Mouse (Mus musculus) adrenal gland, postnatal 25 days (tissue): ENCODE results near the gene Macf1. TPM values are rescaled to one million over a fixed set of nuclear protein-coding genes. Genes with fewer than 3 reads are reported as not detected.
A peak's percentile ranks its signal among the peaks of the same experiment; 100 is the strongest.
"Not testable (repeated sequence)": the region's sequence is repeated elsewhere in the genome, so short reads cannot be mapped to it uniquely, and the experiment has no call there.

Experiments
- DNase-seq: peaks from one replicate; pipeline ENCODE4 v3.0.0; 2021; ENCODE audit warnings: mixed read lengths
- total RNA-seq: library from RNA; stranded (reverse); gene quantifications from 2 replicates; pipeline ENCODE4 v1.2.3, GENCODE M21; 2021

Gene Macf1
- total RNA-seq, 1 experiment from 2014 or later: 187 TPM

- DNase-seq: no peak
Observed at GRCm38 (mm10) chr4:123670598-123670997, 13.6 kb downstream of the Macf1 start.

- DNase-seq: no peak
Observed at GRCm38 (mm10) chr4:123669696-123670095, 14.5 kb downstream of the Macf1 start.

GRCm38 (mm10) chr4:123667260-123667867, 16.8 kb downstream of the Macf1 start:
- peak; percentile 69 for DNase-seq

GRCm38 (mm10) chr4:123666517-123666916, 17.6 kb downstream of the Macf1 start:
- no peak for DNase-seq

GRCm38 (mm10) chr4:123665681-123666278, 18.4 kb downstream of the Macf1 start:
- DNase-seq: no peak

- peak; percentile 55 for DNase-seq
Observed at GRCm38 (mm10) chr4:123664951-123665661, 19.1 kb downstream of the Macf1 start.

- peak; percentile 84 for DNase-seq
Observed at GRCm38 (mm10) chr4:123664021-123664950, 19.9 kb downstream of the Macf1 start.

GRCm38 (mm10) chr4:123663688-123663965, 20.5 kb downstream of the Macf1 start:
- DNase-seq: peak; percentile 32

- DNase-seq: no peak
Observed at GRCm38 (mm10) chr4:123662914-123663687, 21.1 kb downstream of the Macf1 start.

GRCm38 (mm10) chr4:123658175-123658574, 26.0 kb downstream of the Macf1 start:
- DNase-seq: no peak

GRCm38 (mm10) chr4:123655245-123655644, 28.9 kb downstream of the Macf1 start:
- DNase-seq: no peak

- no peak for DNase-seq
Observed at GRCm38 (mm10) chr4:123654566-123654965, 29.6 kb downstream of the Macf1 start.

GRCm38 (mm10) chr4:123653446-123653845, 30.7 kb downstream of the Macf1 start:
- DNase-seq: not testable (repeated sequence)

GRCm38 (mm10) chr4:123652130-123652529, 32.0 kb downstream of the Macf1 start:
- DNase-seq: no peak

GRCm38 (mm10) chr4:123649131-123649530, 35.0 kb downstream of the Macf1 start:
- no peak for DNase-seq

- no peak for DNase-seq
Observed at GRCm38 (mm10) chr4:123647668-123648067, 36.5 kb downstream of the Macf1 start.

- no peak for DNase-seq
Observed at GRCm38 (mm10) chr4:123647109-123647508, 37.1 kb downstream of the Macf1 start.

- DNase-seq: no peak
Observed at GRCm38 (mm10) chr4:123645246-123645845, 38.8 kb downstream of the Macf1 start.

- no peak for DNase-seq
Observed at GRCm38 (mm10) chr4:123643561-123643960, 40.6 kb downstream of the Macf1 start.

- no peak for DNase-seq
Observed at GRCm38 (mm10) chr4:123642877-123643276, 41.3 kb downstream of the Macf1 start.

GRCm38 (mm10) chr4:123637136-123637535, 47.0 kb downstream of the Macf1 start:
- no peak for DNase-seq
